In genomic region chr8:47439271-47439670, GRCm38 (mm10) we compare ENCODE assay signal across 23 mouse cellular contexts. TPM values are rescaled to one million over a fixed set of nuclear protein-coding genes. Genes with fewer than 3 reads are reported as not detected.
DNase-seq lines count a peak whose midpoint lies in the region; ATAC-seq and TF ChIP-seq lines count a peak whose summit lies in the region.
"Had no signal": no experiment of that assay in that cellular context is flagged by ENCODE, and none has a peak within 500 bp of the region (broad histone marks: within the 10 kb centered on the region; RNA-seq: fewer than 3 reads in every experiment).

No protein-coding gene starts in this region.

- no peaks in the 10 kb centered on the region for H3K9me3 ChIP-seq in embryonic facial prominence, embryonic 15.5 days (replicated peaks)
- no peaks in the 10 kb centered on the region for H3K9me3 ChIP-seq in embryonic facial prominence, embryonic 10.5 days
- no peaks in the 10 kb centered on the region for H3K9me3 ChIP-seq in lung, postnatal 0 days (ENCODE audit: low read length)
- H3K9me3 ChIP-seq: embryonic facial prominence, embryonic 13.5 days; forebrain, embryonic 13.5 days; limb, embryonic 10.5 days; midbrain, embryonic 15.5 days; neural tube, embryonic 12.5 days had no signal

- no peak for TF ChIP-seq POLR2A in kidney, adult 2 months (IDR thresholded peaks at IDR 0.05; ENCODE audit: low read depth, low read length)

- TF ChIP-seq CTCF in kidney, adult 2 months (conservative IDR thresholded peaks at IDR 0.05; ENCODE audit: insufficient read depth, insufficient read length, low read depth, low read length), result no peak
- TF ChIP-seq CTCF in lung, postnatal 0 days (IDR thresholded peaks at IDR 0.05), result no peak

- no peak overlapping the region for H3K9ac ChIP-seq in embryonic facial prominence, embryonic 15.5 days
- no peak overlapping the region for H3K9ac ChIP-seq in lung, postnatal 0 days (replicated peaks; ENCODE audit: low read depth)
- H3K9ac ChIP-seq: embryonic facial prominence, embryonic 13.5 days; forebrain, embryonic 13.5 days; hindbrain, embryonic 14.5 days; midbrain, embryonic 15.5 days; neural tube, embryonic 12.5 days had no signal

- H3K27ac ChIP-seq in embryonic facial prominence, embryonic 15.5 days (replicated peaks), result no peak overlapping the region
- H3K27ac ChIP-seq in embryonic facial prominence, embryonic 10.5 days (replicated peaks), result no peak overlapping the region
- H3K27ac ChIP-seq in kidney, adult 2 months (ENCODE audit: insufficient read depth, low read depth, low read length), result no peak overlapping the region
- no peak overlapping the region for H3K27ac ChIP-seq in lung, postnatal 0 days (ENCODE audit: low read length)
- H3K27ac ChIP-seq: embryonic facial prominence, embryonic 13.5 days; forebrain, embryonic 13.5 days; hindbrain, embryonic 14.5 days; limb, embryonic 10.5 days; midbrain, embryonic 15.5 days; neural tube, embryonic 12.5 days; stomach, postnatal 0 days had no signal

- H3K27me3 ChIP-seq in embryonic facial prominence, embryonic 15.5 days, result no peaks in the 10 kb centered on the region
- H3K27me3 ChIP-seq in embryonic facial prominence, embryonic 10.5 days (replicated peaks; ENCODE audit: low read depth, poor library complexity, severe bottlenecking), result no peaks in the 10 kb centered on the region
- H3K27me3 ChIP-seq in kidney, adult 2 months (replicated peaks; ENCODE audit: control insufficient read depth, insufficient read depth, low read length), result no peaks in the 10 kb centered on the region
- no peaks in the 10 kb centered on the region for H3K27me3 ChIP-seq in lung, postnatal 0 days (replicated peaks; ENCODE audit: insufficient read depth, low read length)
- H3K27me3 ChIP-seq: embryonic facial prominence, embryonic 13.5 days; forebrain, embryonic 13.5 days; midbrain, embryonic 15.5 days; neural tube, embryonic 12.5 days had no signal

- no peaks in the 10 kb centered on the region for H3K4me1 ChIP-seq in embryonic facial prominence, embryonic 15.5 days
- peaks cover 9% of the 10 kb centered on the region; the same call in 1 of the 2 replicates for H3K4me1 ChIP-seq in embryonic facial prominence, embryonic 10.5 days
- H3K4me1 ChIP-seq in kidney, adult 2 months (ENCODE audit: control insufficient read depth, insufficient read depth, low read length), result no peaks in the 10 kb centered on the region
- no peaks in the 10 kb centered on the region for H3K4me1 ChIP-seq in lung, postnatal 0 days (ENCODE audit: insufficient read depth, low read depth, low read length)
- H3K4me1 ChIP-seq: embryonic facial prominence, embryonic 13.5 days; forebrain, embryonic 13.5 days; limb, embryonic 10.5 days; midbrain, embryonic 15.5 days; neural tube, embryonic 12.5 days had no signal

- WGBS in embryonic facial prominence, embryonic 15.5 days, result 48% methylated on average over 12 of the region's 12 CpGs
- 65% methylated on average over 12 of the region's 12 CpGs for WGBS in embryonic facial prominence, embryonic 10.5 days
- 54% methylated on average over 12 of the region's 12 CpGs for WGBS in kidney, adult 2 months
- WGBS in lung, postnatal 0 days, result 42% methylated on average over 12 of the region's 12 CpGs

- no peak for TF ChIP-seq EP300 in lung, postnatal 0 days (IDR thresholded peaks at IDR 0.05)

- no peak for DNase-seq in embryonic facial prominence, embryonic 10.5 days (ENCODE audit: low spot score)
- peak; percentile 12 for DNase-seq in kidney, adult 2 months
- no peak for DNase-seq in kidney, adult 18-20 months
- DNase-seq in lung, postnatal 36 days, result peak; percentile 15
- no peak for DNase-seq in lung, postnatal 0 days (ENCODE audit: low spot score)
- peak; percentile 18 for DNase-seq in heart, postnatal 4 days
- DNase-seq: adrenal gland, adult 8-10 months; cerebellum, adult 11-12 months; kidney, adult 8-10 months; liver; lung, postnatal 14 days; right cerebral cortex, postnatal 14 days; thymus, postnatal 14 days had no signal

- no peak overlapping the region for H3K4me3 ChIP-seq in embryonic facial prominence, embryonic 15.5 days (replicated peaks)
- no peak overlapping the region for H3K4me3 ChIP-seq in embryonic facial prominence, embryonic 10.5 days
- no peak overlapping the region for H3K4me3 ChIP-seq in kidney, adult 2 months (ENCODE audit: insufficient read depth, low read depth, low read length)
- H3K4me3 ChIP-seq in lung, postnatal 0 days (ENCODE audit: low read depth, low read length), result no peak overlapping the region
- H3K4me3 ChIP-seq: embryonic facial prominence, embryonic 13.5 days; forebrain, embryonic 13.5 days; limb, embryonic 10.5 days; midbrain, embryonic 15.5 days; neural tube, embryonic 12.5 days had no signal

- no peaks in the 10 kb centered on the region for H3K36me3 ChIP-seq in embryonic facial prominence, embryonic 15.5 days
- H3K36me3 ChIP-seq in embryonic facial prominence, embryonic 10.5 days (replicated peaks), result no peaks in the 10 kb centered on the region
- no peaks in the 10 kb centered on the region for H3K36me3 ChIP-seq in kidney, adult 2 months (ENCODE audit: control insufficient read depth, insufficient read depth, low read length)
- no peaks in the 10 kb centered on the region for H3K36me3 ChIP-seq in lung, postnatal 0 days (ENCODE audit: insufficient read depth, low read length)
- H3K36me3 ChIP-seq: embryonic facial prominence, embryonic 13.5 days; limb, embryonic 10.5 days; midbrain, embryonic 15.5 days; neural tube, embryonic 12.5 days had no signal

- 0 out of 2 replicates have a peak overlapping the region, but pooled peaks have one; percentile 2 for H3K4me2 ChIP-seq in embryonic facial prominence, embryonic 15.5 days (replicated peaks)
- H3K4me2 ChIP-seq in lung, postnatal 0 days (replicated peaks; ENCODE audit: low read depth, low read length), result no peak overlapping the region
- H3K4me2 ChIP-seq: embryonic facial prominence, embryonic 13.5 days; forebrain, embryonic 13.5 days; hindbrain, embryonic 14.5 days; midbrain, embryonic 15.5 days; neural tube, embryonic 12.5 days had no signal

- no peak for ATAC-seq in embryonic facial prominence, embryonic 15.5 days (ENCODE audit: insufficient number of reproducible peaks, low FRiP score, low TSS enrichment, low read depth)
- ATAC-seq in lung, postnatal 0 days, result no peak
- ATAC-seq: activated CD4-positive, CD25-positive, alpha-beta regulatory T cell, adult 4 months; forebrain, embryonic 13.5 days; inflammation-experienced regulatory T-cells, adult 6 months; midbrain, embryonic 15.5 days had no signal

RNA-seq across cellular contexts. Expression of gene Stox2, which starts 6.9 kb away (rescaled TPM):
- 18.9 and 20.4 TPM in 2 replicates for polyA plus RNA-seq in embryonic facial prominence, embryonic 15.5 days (2015; fragmentation: Nextera tagmentation; extraction: Ambion mirVana)
- polyA plus RNA-seq in embryonic facial prominence, embryonic 10.5 days (2016; fragmentation: Nextera tagmentation; extraction: Ambion mirVana), result 16.8 and 19.5 TPM in 2 replicates
- polyA plus RNA-seq in kidney, adult 2 months (2012; rRNA removed), result 2.2 TPM in 2 replicates
- 5.8 and 7.4 TPM in 2 replicates for polyA plus RNA-seq in lung, postnatal 0 days (2015; fragmentation: Nextera tagmentation; extraction: Ambion mirVana)
- total RNA-seq in heart, postnatal 4 days (2021), result 10 to 100 TPM; 27.4 to 29.3 TPM
- polyA plus RNA-seq: activated CD4-positive, CD25-positive, alpha-beta regulatory T cell, adult 4 months had no signal

Comparison
In these comparisons a context has a peak if more than half of its experiments do, and no peak if none do; other contexts are left out.
1. DNase-seq: peak in kidney, adult 2 months (single experiment), lung, postnatal 36 days (single experiment) and heart, postnatal 4 days (single experiment); none in embryonic facial prominence, embryonic 10.5 days (single experiment), kidney, adult 18-20 months (single experiment) and lung, postnatal 0 days (single experiment).